Mouse (Mus musculus) left cerebral cortex, postnatal 25 days (tissue): Measurements from ENCODE around the gene Med14. TPM values are rescaled to one million over a fixed set of nuclear protein-coding genes. Genes with fewer than 3 reads are reported as not detected.
A peak's percentile ranks its signal among the peaks of the same experiment; 100 is the strongest.

Source experiments
- DNase-seq, 2 experiments: peaks; one replicate each; pipeline ENCODE4 v3.0.0; 2022; ENCODE audit warnings: low spot score in 2 of 2, mixed read lengths in 1 of 2
- intact Hi-C: fragments of 180-260 bp; cut with DNase I; formaldehyde crosslinking; loops from one replicate; pipeline ENCODE4 v1.15.1; 2025
- total RNA-seq, 2 experiments: library from RNA; stranded (reverse); gene quantifications; 2 replicates each; pipeline ENCODE4 v1.2.3; 2021

Gene Med14
- total RNA-seq, 2 experiments from 2014 or later = 81.2 to 83.1 TPM

DNA sequence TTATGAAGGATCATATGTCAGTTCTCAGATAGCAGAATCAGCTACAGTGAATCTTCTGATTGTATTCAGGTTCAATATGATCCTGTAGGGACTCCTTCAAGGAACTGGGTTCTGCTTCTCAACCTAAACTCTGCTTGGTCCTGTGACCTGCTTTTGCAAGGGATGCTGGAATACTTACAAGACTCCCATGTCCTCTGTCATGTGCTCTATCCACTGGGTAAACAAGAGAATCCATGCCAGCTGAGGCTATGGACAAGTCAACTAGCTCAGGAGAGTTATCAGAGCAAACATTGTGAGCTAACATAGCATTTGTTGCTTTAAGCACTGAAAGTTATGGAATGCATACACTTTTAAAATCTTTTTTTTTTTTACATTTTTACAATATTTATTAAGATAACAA, 75.8 kb downstream of the Med14 start:
- DNase-seq = no peak
- intact Hi-C loops = no loop called here

DNA sequence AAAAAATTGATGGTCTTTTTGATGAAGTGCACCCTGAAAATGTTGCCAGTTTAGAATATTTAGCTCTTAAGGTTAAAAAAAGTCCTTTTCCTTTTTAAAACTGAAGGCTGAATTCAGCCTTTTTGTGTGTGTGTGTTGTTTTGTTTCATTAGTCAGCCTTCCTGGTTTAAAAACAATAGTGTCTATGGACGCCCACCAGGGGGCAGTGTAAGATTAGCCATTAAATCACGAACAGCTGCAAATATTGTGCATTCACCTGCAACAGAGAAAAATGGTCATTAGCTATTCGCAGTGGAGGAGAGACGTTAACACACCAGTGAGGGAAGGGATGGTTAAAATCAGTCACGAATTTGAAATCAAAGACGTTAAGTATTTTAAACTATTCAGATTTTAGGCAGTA, 84.5 kb downstream of the Med14 start:
- peak; percentile 45 to 54 for DNase-seq
- intact Hi-C loops = loop anchor here (5.0 to 10.0 kb wide), 2 partner anchors 160 to 397 kb away; partner anchors contain the start of gene Usp9x

DNA sequence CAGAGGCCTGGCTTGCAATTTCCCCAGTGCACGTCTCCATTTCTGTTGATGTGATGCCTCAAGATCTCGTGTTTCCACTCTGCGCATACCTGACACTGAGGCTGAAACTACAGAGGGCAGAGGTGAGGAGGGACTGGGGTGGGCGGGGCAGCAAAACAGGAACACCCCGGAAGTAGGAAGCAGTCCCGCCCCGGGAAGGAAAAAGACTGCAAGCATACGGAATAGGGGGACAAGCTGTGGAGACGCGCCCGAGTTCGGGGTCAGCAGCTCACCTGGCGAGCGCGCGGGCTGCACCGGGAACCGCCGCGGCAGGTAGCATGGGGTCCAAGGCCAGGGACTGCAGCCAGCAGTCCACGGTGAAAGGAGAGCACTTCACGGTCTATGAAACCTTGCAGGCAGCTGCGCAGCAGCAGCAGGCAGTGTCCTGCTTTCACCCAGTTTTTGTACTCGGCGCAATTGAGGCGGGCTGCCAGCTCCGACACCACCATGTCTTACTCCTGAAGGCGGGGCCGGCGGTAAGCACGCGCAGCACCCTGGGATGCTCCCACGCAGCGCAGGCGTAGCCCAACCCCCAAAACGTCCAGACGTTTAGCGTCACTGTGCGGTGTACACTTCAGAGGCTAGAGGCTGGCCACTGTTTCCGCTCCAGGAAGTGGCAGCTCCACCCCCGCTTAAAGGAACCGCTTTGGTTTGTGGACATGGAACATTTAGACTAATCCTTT, 88.7 kb downstream of the Med14 start, which contains the start of gene 1810030O07Rik:
Gene 1810030O07Rik, minus strand, starts transcription at position 615 of the 722 bp plus-strand sequence.
- DNase-seq = peak; percentile 87 to 96
- intact Hi-C loops = loop anchor here (5.0 to 10.0 kb wide), 2 partner anchors 89 to 402 kb away; partner anchors contain the start of genes Med14 and Usp9x

DNA sequence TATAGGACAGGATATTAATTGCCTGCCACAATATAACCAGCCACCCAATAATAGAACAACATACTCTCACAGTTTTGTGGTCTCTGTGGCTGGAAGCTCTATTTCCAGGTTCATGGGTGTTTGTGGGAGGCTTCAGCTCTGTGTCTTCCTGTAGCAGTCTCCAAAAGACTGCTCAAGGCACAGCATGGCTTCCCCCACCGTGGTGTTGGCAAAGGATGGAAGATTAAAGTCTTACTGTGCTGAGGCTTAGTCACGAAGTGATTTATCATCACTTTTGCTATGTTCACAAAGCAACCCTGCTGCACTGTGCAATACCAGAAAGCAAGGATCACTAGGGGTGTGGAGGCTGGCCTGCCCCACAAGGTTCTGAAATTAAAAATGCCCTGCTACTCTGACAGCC, 108.0 kb downstream of the Med14 start:
- DNase-seq = peak; percentile 6 to 67
- intact Hi-C loops = no loop called here

DNA sequence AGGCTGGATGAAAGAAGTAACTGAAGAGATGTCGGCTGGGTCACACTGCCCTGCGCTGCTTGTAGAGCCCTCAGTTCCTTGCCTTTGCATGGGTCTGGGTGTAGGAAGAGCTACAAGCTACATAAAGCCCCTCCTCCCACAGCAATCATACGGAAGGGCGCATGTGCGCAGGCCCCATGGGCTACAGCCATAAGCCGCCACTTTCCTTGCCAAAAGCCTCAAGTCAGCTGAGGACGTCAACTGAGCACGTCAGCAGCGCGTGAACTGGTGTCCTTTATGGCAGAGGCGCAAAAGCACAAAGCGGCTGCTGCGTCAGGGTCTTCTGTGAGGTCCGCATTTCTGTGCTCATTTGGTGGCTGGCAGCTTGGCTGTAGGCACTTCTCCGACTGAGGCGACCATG, 110.0 kb downstream of the Med14 start:
- intact Hi-C loops = no loop called here
- no peak for DNase-seq

DNA sequence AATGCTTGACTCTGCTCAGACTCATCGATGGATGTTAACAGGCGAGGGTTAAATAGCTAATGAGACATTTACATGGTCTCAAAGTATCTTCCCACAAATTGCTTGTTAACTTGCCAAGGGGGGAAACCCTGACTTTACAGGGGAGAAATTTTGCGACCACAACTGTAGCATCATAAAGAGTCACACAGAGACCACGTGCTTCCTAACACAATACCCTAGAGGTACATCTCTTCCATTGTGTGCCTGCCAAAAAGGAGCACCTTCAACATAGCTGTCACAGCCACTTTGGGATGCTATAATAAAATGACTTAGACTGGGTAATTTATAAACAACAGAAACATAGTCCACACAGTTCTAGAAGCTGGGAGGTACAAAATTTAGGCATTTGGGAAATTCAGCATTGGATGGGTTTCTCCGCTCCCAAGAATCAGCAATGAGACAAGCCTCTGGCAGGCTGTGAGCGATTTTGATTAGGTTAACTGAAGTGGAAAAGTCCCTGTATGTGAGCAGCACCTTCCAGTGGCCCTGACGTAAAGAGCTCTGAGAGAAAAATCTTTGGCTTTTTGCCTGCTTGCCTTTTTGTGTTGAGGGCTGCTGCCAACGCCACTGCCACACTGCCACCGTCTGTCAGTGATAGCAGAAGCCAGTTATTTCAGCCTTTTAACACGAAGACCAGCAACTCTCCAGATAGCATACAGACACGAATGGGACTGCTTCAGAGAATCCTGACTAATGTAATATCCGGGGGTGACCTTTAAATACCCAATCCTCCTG, 116.2 kb downstream of the Med14 start:
- intact Hi-C loops = loop anchor here (5.0 kb wide), 1 partner anchor 88 kb away; no protein-coding TSS in a partner anchor
- peak; percentile 17 to 45 for DNase-seq

DNA sequence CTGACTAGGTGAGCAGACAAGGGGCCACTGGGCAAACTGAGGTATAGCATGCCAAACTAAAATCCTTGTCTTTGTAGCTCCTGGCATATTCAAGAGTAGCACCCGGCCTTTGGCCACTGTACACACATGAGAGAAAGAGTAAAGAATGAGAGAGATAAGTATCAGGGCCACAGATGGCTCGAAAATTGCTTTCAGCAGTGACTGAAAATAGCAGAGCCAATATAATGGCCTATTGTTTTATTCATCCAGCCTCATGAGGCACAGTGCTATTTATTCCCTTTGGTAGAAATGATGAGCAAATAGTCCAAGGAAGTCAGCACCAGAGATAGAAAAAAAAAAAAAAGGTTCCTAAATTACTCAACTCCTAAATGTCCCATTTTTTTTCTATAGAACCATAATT, 116.9 kb downstream of the Med14 start:
- no peak for DNase-seq
- intact Hi-C loops = loop anchor here (5.0 kb wide), 1 partner anchor 88 kb away; no protein-coding TSS in a partner anchor

Other genes starting within 250 kb of the Med14 start
- gene Atp6ap2, start 174.3 kb downstream of the Med14 start, total RNA-seq = 100 to 1,000 TPM; 222 to 239 TPM
- gene 1810030O07Rik, start 88.4 kb downstream of the Med14 start, total RNA-seq = 10 to 100 TPM; 12.8 to 16.9 TPM